Mouse (Mus musculus) CH12.LX (cell line): ENCODE data around the gene Fam234b. TPM values are rescaled to one million over a fixed set of nuclear protein-coding genes. Genes with fewer than 3 reads are reported as not detected.

Experiments
- DNase-seq: peaks from one replicate; pipeline ENCODE4 v3.0.0-alpha.2; 2013; ENCODE audit errors: extremely low read depth
- H3K27ac ChIP-seq: 2 replicates; pipeline ENCODE4 v1.5.1; 2012; ENCODE audit warnings: low read depth, mild to moderate bottlenecking, control low read depth, moderate library complexity; ENCODE audit not compliant: insufficient read depth
- H3K27me3 ChIP-seq: replicated peaks from 2 replicates; pipeline ENCODE3; 2012; ENCODE audit warnings: inconsistent platforms
- H3K36me3 ChIP-seq, 2 experiments: replicated peaks in 1 of 2; 2 replicates each; pipeline versions ENCODE3 to v1.6.1; 2012; ENCODE audit warnings: inconsistent platforms in 1 of 2, low read length in 1 of 2, mild to moderate bottlenecking in 1 of 2, mixed read lengths in 1 of 2, moderate library complexity in 1 of 2; ENCODE audit not compliant: control insufficient read depth in 1 of 2, insufficient read depth in 1 of 2
- H3K4me1 ChIP-seq, 2 experiments: 2 replicates each; pipeline ENCODE4 v1.6.1; 2012; ENCODE audit warnings: inconsistent platforms in 1 of 2, moderate library complexity in 1 of 2; ENCODE audit not compliant: insufficient read depth in 2 of 2, control insufficient read depth in 1 of 2
- H3K4me2 ChIP-seq: 2 replicates; pipeline ENCODE4 v1.6.1; 2012; ENCODE audit warnings: low read depth, mild to moderate bottlenecking, control low read depth; ENCODE audit not compliant: poor library complexity, insufficient read depth, severe bottlenecking
- H3K4me3 ChIP-seq, 3 experiments: fragments of 150-350 bp in 1 of 3; sonication (generic) in 1 of 3; replicated peaks in 1 of 3; 2 replicates each; pipeline versions ENCODE3 to v1.5.1; 2011 to 2012; ENCODE audit warnings: low read depth in 2 of 3, low read length in 2 of 3, mild to moderate bottlenecking in 2 of 3, moderate library complexity in 2 of 3, control low read depth in 1 of 3, improper control_type of control experiment in 1 of 3, inconsistent platforms in 1 of 3, mixed read lengths in 1 of 3; ENCODE audit not compliant: poor library complexity in 1 of 3
- H3K79me2 ChIP-seq: replicated peaks from 2 replicates; pipeline ENCODE4 v1.6.1; 2012; ENCODE audit warnings: mild to moderate bottlenecking, moderate library complexity; ENCODE audit not compliant: control insufficient read depth, poor library complexity, insufficient read depth, severe bottlenecking; ENCODE audit errors: extremely low read depth
- H3K9ac ChIP-seq: 2 replicates; pipeline ENCODE4 v1.6.1; 2012; ENCODE audit warnings: low read depth, mild to moderate bottlenecking, control low read depth, moderate library complexity; ENCODE audit not compliant: insufficient read depth
- H3K9me3 ChIP-seq: replicated peaks from 2 replicates; pipeline ENCODE3; 2012; ENCODE audit warnings: low read length, inconsistent platforms, mixed read lengths
- BHLHE40 ChIP-seq: IDR thresholded peaks from 2 replicates; pipeline ENCODE4 v1.6.1; 2011; ENCODE audit warnings: mild to moderate bottlenecking, low read depth, low read length, improper control_type of control experiment
- CHD1 ChIP-seq: IDR thresholded peaks from 2 replicates; pipeline ENCODE4 v1.6.1; 2012; ENCODE audit warnings: low read depth, low read length, improper control_type of control experiment, inconsistent platforms
- CHD2 ChIP-seq: IDR thresholded peaks from 2 replicates; pipeline ENCODE4 v1.6.1; 2011; ENCODE audit warnings: low read length, improper control_type of control experiment
- CTCF ChIP-seq, 2 experiments: IDR thresholded peaks in 1 of 2; conservative IDR thresholded peaks in 1 of 2; 2 replicates each; pipeline ENCODE4 v1.5.1; 2011 to 2012; ENCODE audit warnings: low read depth in 2 of 2, low read length in 2 of 2, improper control_type of control experiment in 1 of 2, inconsistent platforms in 1 of 2, mild to moderate bottlenecking in 1 of 2, moderate library complexity in 1 of 2
- GABPA ChIP-seq: IDR thresholded peaks from 2 replicates; pipeline ENCODE4 v1.6.1; 2012; ENCODE audit warnings: low read depth, low read length, improper control_type of control experiment, inconsistent platforms; ENCODE audit not compliant: insufficient replicate concordance
- JUN ChIP-seq: IDR thresholded peaks from 2 replicates; pipeline ENCODE4 v1.6.1; 2011; ENCODE audit warnings: low read depth, mild to moderate bottlenecking, low read length, improper control_type of control experiment, moderate library complexity; ENCODE audit not compliant: insufficient read depth
- JUND ChIP-seq: conservative IDR thresholded peaks from 2 replicates; pipeline ENCODE4 v1.6.1; 2011; ENCODE audit warnings: low read depth, low read length, improper control_type of control experiment
- KAT2A ChIP-seq: IDR thresholded peaks from 2 replicates; pipeline ENCODE4 v1.6.1; 2012; ENCODE audit warnings: low read length, improper control_type of control experiment, inconsistent platforms; ENCODE audit not compliant: insufficient replicate concordance
- MEF2A ChIP-seq: IDR thresholded peaks from 2 replicates; pipeline ENCODE4 v1.6.1; 2014; ENCODE audit warnings: low read depth, mild to moderate bottlenecking, inconsistent platforms, low read length, improper control_type of control experiment, borderline replicate concordance
- MXI1 ChIP-seq: IDR thresholded peaks from 2 replicates; pipeline ENCODE4 v1.6.1; 2011; ENCODE audit warnings: mild to moderate bottlenecking, low read depth, low read length, improper control_type of control experiment
- MYC ChIP-seq: IDR thresholded peaks from 2 replicates; pipeline ENCODE4 v1.6.1; 2011; ENCODE audit warnings: low read depth, mild to moderate bottlenecking, improper control_type of control experiment, low read length
- NELFE ChIP-seq: IDR thresholded peaks from 2 replicates; pipeline ENCODE4 v1.6.1; 2011; ENCODE audit warnings: low read depth, low read length, improper control_type of control experiment
- NRF1 ChIP-seq: IDR thresholded peaks from 2 replicates; pipeline ENCODE4 v1.6.1; 2014; ENCODE audit warnings: low read depth, mild to moderate bottlenecking, inconsistent platforms, low read length, improper control_type of control experiment, moderate library complexity
- PAX5 ChIP-seq: IDR thresholded peaks from 2 replicates; pipeline ENCODE4 v1.6.1; 2012; ENCODE audit warnings: low read length, inconsistent platforms, mixed read lengths
- POLR2A ChIP-seq: IDR thresholded peaks from 2 replicates; pipeline ENCODE4 v1.6.1; 2011; ENCODE audit warnings: low read depth, mild to moderate bottlenecking, improper control_type of control experiment, low read length
- RAD21 ChIP-seq: IDR thresholded peaks from 2 replicates; pipeline ENCODE4 v1.6.1; 2011; ENCODE audit warnings: low read depth, mild to moderate bottlenecking, low read length, improper control_type of control experiment, moderate library complexity
- SIN3A ChIP-seq: IDR thresholded peaks from 2 replicates; pipeline ENCODE4 v1.6.1; 2012; ENCODE audit warnings: low read length, improper control_type of control experiment, inconsistent platforms
- TCF12 ChIP-seq: IDR thresholded peaks from 2 replicates; pipeline ENCODE4 v1.6.1; 2014; ENCODE audit warnings: low read depth, mild to moderate bottlenecking, inconsistent platforms, low read length, improper control_type of control experiment
- ZKSCAN1 ChIP-seq: IDR thresholded peaks from 2 replicates; pipeline ENCODE4 v1.6.1; 2012; ENCODE audit warnings: low read depth, inconsistent platforms, low read length, improper control_type of control experiment, borderline replicate concordance
- ZMIZ1 ChIP-seq: IDR thresholded peaks from 2 replicates; pipeline ENCODE4 v1.6.1; 2012; ENCODE audit warnings: low read depth, mild to moderate bottlenecking, inconsistent platforms, low read length, improper control_type of control experiment
- ZNF384 ChIP-seq: IDR thresholded peaks from 2 replicates; pipeline ENCODE4 v1.6.1; 2012; ENCODE audit warnings: low read depth, low read length, improper control_type of control experiment, inconsistent platforms
- dilution Hi-C: fragments of 300-500 bp; cut with MboI; formaldehyde crosslinking; loops from 2 replicates; pipeline ENCODE4 v1.14.3; 2020; ENCODE audit warnings: low sequenced_read_pairs; ENCODE audit not compliant: extremely low pct_unique_long_range_greater_than_20kb, extremely low pct_ligation_motif_present
- in situ Hi-C: fragments of 300-500 bp; cut with MboI; formaldehyde crosslinking; loops from 3 replicates; pipeline ENCODE4 v1.14.3; 2019; ENCODE audit warnings: low sequenced_read_pairs, low pct_ligation_motif_present, low pct_unique_long_range_greater_than_20kb, mixed read lengths
- polyA plus RNA-seq: library from polyadenylated mRNA; unstranded; fragments of >175 nt; gene quantifications from 2 replicates; pipeline ENCODE4 v1.2.1, GENCODE M21; 2012; ENCODE audit warnings: low read depth; ENCODE audit not compliant: insufficient read length
- total RNA-seq, 2 experiments: library from RNA; depleted of rRNA; stranded (reverse); fragments of 300-350 nt in 1 of 2; fragments of >200 nt in 1 of 2; gene quantifications; 2 replicates each; pipeline ENCODE4 v1.2.3; 2012 to 2014

The Fam234b gene
- total and polyA plus RNA-seq, 3 experiments = 0.04 to 0.76 (median 0.20) TPM

DNA sequence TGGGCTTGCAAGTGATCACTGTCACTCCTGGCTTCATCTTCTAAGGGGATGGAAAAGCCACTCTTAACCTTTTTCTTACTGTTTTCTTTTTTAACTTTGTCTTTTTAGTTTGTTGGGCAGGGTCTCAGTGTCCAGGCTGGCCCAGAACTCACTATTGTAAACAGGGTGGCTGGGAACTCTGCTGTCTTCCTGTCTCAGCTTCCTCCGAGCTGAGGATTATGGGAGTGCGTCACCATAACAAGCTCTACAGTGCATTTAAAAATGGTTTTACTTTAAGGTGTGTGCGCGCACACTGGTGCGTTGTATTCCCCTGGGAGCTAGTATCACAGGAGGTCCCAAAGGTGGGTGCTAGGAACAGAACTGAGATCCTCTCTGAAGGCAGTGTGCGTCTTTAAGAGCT is 29.3 kb upstream of the Fam234b start:
- Histone ChIP-seq H3K4me2 (no peak overlapping the region), H3K9ac (no peak overlapping the region), H3K27ac (no peak overlapping the region), H3K36me3 (no peaks in the 10 kb centered on the region), H3K4me3 (no peak overlapping the region), H3K79me2 (no peaks in the 10 kb centered on the region), H3K4me1 (peaks cover 0 to 8% of the 10 kb centered on the region in 2 experiments; a peak in 1 of 4 replicates), H3K9me3 (peaks cover 7% of the 10 kb centered on the region), H3K27me3 (no peaks in the 10 kb centered on the region)
- in situ Hi-C loops = no loop called here
- TF ChIP-seq SIN3A (no peak), MXI1 (no peak), CHD2 (no peak)
- dilution Hi-C loops = no loop called here
- no peak for DNase-seq

DNA sequence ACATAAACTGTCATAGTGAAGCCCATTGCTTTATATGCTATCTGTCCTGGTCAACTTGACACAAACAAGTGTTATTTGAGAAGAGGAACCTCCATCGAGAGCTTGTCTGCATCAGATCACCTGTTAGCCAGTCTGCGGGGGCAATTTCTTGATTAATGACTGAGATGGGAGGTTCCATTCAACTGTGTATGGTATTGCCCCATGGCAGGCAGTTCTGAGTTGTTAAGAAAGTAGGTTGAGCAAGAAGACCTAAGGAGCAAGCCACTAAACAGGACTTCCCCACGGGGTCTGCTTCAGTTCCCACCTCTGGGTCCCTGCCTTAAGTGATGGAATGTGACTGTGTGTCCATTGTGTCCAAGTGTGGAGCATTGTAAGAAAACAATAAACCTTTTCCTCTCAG is 28.5 kb upstream of the Fam234b start:
- in situ Hi-C loops (no loop called here), dilution Hi-C loops (no loop called here)
- H3K9ac ChIP-seq = no peak overlapping the region
- TF ChIP-seq NRF1 = no peak
- TF ChIP-seq POLR2A = no peak
- no peak for TF ChIP-seq GABPA
- TF ChIP-seq BHLHE40 = no peak
- no peak for TF ChIP-seq RAD21
- TF ChIP-seq JUN = no peak
- TF ChIP-seq KAT2A = no peak
- no peak for TF ChIP-seq CTCF (conservative IDR thresholded peaks at IDR 0.05 in 1 of 2, IDR thresholded peaks at IDR 0.05 in 1 of 2; ENCODE audit: low read depth in 2 of 2, low read length in 2 of 2)
- H3K9me3 ChIP-seq = peaks cover 8% of the 10 kb centered on the region
- H3K4me2 ChIP-seq = no peak overlapping the region
- H3K27me3 ChIP-seq = no peaks in the 10 kb centered on the region
- H3K27ac ChIP-seq = no peak overlapping the region
- no peaks in the 10 kb centered on the region for H3K36me3 ChIP-seq
- no peaks in the 10 kb centered on the region for H3K79me2 ChIP-seq
- no peak overlapping the region for H3K4me3 ChIP-seq
- no peak for DNase-seq
- peaks cover 0 to 8% of the 10 kb centered on the region in 2 experiments; a peak in 1 of 4 replicates for H3K4me1 ChIP-seq

DNA sequence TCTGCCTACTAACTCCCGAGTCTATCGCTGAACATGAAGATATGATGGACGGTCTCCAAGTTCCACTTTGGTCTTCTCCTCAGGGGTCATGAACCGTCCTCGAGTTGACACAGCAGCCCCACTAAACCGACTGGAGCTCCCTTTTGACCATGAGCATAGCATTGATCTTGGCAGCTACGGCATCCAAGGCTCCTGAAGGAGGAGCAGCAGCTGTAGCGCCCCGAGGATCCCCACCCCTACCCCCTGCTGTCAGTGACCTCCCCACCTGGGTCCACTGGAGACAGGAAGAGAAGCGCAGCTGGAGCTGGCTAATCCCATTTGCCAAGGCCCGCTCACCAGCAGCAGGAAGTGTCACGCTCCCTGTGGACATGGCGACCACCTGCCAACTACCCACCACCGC is 26.0 kb upstream of the Fam234b start:
- Histone ChIP-seq H3K9me3 (peaks cover 8% of the 10 kb centered on the region), H3K4me2 (no peak overlapping the region), H3K27me3 (no peaks in the 10 kb centered on the region), H3K79me2 (no peaks in the 10 kb centered on the region), H3K4me1 (peaks cover 0 to 16% of the 10 kb centered on the region in 2 experiments; a peak in 2 of 4 replicates), H3K27ac (no peak overlapping the region), H3K9ac (no peak overlapping the region), H3K4me3 (no peak overlapping the region), H3K36me3 (no peaks in the 10 kb centered on the region)
- in situ Hi-C loops = loop anchor here (10.0 kb wide), 1 partner anchor 193 kb away; the partner anchor contains the start of gene Emp1
- dilution Hi-C loops = no loop called here
- TF ChIP-seq JUN (no peak), MYC (no peak), ZKSCAN1 (no peak), SIN3A (no peak), ZNF384 (no peak), TCF12 (no peak), PAX5 (no peak), NELFE (no peak), MEF2A (no peak), MXI1 (no peak), ZMIZ1 (no peak), CHD1 (no peak), JUND (no peak), RAD21 (no peak)
- no peak for DNase-seq
